Mouse (Mus musculus): ENCODE data around the gene Cacng8. TPM values are rescaled to one million over a fixed set of nuclear protein-coding genes. Genes with fewer than 3 reads are reported as not detected.

Cacng8 gene
- polyA plus RNA-seq (2017; shearing (Covaris generic)): not detected

DNA sequence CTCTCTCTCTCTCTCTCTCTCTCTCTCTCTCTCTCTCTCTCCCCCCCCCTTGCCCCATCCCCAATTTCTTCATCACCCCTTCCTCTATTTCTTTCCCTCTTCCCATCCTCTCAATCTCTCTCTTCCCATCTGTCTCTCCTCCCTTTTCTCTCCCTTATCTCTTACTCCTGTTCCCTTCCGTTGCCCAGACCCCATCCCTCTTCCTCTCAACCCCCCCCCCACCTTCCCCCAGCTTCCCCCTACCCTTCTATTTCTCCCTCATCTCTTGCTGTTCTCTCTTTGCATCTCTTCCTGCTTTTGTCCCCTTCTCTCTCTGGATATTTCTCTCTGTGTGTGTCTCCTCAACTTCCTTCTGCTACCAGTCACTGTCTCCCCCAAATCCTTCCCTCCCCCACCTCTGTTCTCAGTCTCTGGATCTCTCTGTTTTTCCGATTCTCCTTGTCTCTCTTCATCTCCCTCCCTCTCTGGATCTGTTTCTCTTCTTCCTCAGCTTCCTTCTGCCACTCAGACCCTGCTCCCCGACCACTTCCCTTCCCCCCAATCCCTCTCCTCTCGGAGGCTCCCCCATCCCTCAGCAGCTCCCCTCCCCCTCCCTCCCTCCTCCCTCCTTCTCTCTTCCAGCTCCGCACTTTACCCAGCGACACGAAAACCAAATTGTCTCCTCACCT lies at the start of gene Cacng8:
TSS of gene Cacng8 (plus strand) at position 271 of the 668 bp plus-strand sequence.

DNA sequence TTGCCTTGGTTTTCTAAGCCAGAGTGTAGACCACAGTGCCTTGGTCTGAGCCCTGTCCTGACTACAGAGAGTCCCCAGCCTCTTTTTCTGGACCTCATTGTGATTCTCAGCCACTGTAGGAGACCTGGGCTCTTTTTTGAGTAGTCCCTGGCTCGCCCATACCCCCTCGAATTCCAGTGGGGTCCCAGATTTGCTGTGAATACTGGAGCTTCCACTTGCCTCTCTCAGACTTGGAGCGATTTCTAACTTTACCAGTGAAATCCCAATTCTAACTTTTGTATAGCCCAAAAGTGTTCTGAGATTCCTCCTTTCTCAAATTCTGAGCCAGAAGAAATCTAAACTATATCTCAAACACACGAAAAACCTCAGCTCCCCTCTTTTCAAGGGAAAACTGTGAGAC lies 33.4 kb downstream of the Cacng8 start, which contains the start of gene Cacng6:
TSS of gene Cacng6 (plus strand) at position 301 of the 400 bp plus-strand sequence.

Other genes starting within 250 kb of the Cacng8 start
- gene AU018091, start 221.5 kb upstream of the Cacng8 start, polyA plus RNA-seq (2017; shearing (Covaris generic)): not detected
- not detected for gene Nlrp12, start 140.9 kb upstream of the Cacng8 start, polyA plus RNA-seq (2017; shearing (Covaris generic))
- gene Myadm, start 101.6 kb upstream of the Cacng8 start, polyA plus RNA-seq (2017; shearing (Covaris generic)): 14.6 TPM
- 0.28 TPM for gene Prkcg, start 101.5 kb upstream of the Cacng8 start, polyA plus RNA-seq (2017; shearing (Covaris generic))
- not detected for gene Cacng7, start 57.7 kb upstream of the Cacng8 start, polyA plus RNA-seq (2017; shearing (Covaris generic))
- not detected for gene Cacng6, start 33.5 kb downstream of the Cacng8 start, polyA plus RNA-seq (2017; shearing (Covaris generic))
- not detected for gene Tarm1, start 111.9 kb downstream of the Cacng8 start, polyA plus RNA-seq (2017; shearing (Covaris generic))
- gene Oscar, start 225.5 kb downstream of the Cacng8 start, polyA plus RNA-seq (2017; shearing (Covaris generic)): not detected
- 542 TPM for gene Ndufa3, start 226.7 kb downstream of the Cacng8 start, polyA plus RNA-seq (2017; shearing (Covaris generic))
- gene Tfpt, start 239.2 kb downstream of the Cacng8 start, polyA plus RNA-seq (2017; shearing (Covaris generic)): 48.3 TPM
- 93.8 TPM for gene Prpf31, start 239.3 kb downstream of the Cacng8 start, polyA plus RNA-seq (2017; shearing (Covaris generic))

Data from activated CD4-positive, CD25-positive, alpha-beta regulatory T cell, adult 9 weeks (primary cell).